ENCODE assay signal across 24 mouse cellular contexts in the genomic region with DNA sequence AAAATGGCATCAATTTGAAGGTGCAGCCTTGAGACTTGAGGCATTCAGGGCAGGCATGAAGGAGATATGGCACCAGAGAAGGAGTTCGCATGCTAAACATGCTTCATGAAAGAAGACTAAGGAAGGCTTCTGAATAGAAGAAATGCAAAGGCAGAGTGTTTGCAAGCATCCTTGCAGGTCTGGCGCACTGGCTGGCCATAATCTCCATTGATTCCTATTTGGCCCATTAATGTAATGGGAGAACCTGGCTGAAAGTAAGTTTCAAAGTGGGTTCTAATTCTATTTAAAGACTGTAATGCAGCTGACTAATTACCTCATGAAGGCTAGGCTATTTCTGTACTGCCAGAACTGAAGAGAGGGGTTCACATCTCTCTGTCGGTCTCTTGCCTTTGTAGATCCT.
"Had no signal": no experiment of that assay in that cellular context is flagged by ENCODE, and none has a peak within 500 bp of the region (broad histone marks: within the 10 kb centered on the region; RNA-seq: fewer than 3 reads in every experiment).

No protein-coding gene starts in this region.

- H3K4me2 ChIP-seq: limb, embryonic 13.5 days; liver, embryonic 12.5 days; liver, embryonic 15.5 days; lung, embryonic 15.5 days; midbrain, embryonic 13.5 days; neural tube, embryonic 13.5 days; stomach, embryonic 15.5 days had no signal

- DNase-seq: kidney, postnatal 25 days; layer of hippocampus, adult 9-11 months; liver; lung, adult 18-20 months; lung, postnatal 10 days; lung, postnatal 36 days; retina, postnatal 1 day; right cerebral cortex, postnatal 25 days; spleen, adult 18-20 months; thymus, postnatal 25 days had no signal

- H3K4me3 ChIP-seq: layer of hippocampus, adult 2 months; limb, embryonic 10.5 days; limb, embryonic 13.5 days; liver, embryonic 12.5 days; liver, embryonic 15.5 days; lung, embryonic 15.5 days; megakaryocyte, embryonic 14.5 days; midbrain, embryonic 10.5 days; midbrain, embryonic 13.5 days; myocyte; neural tube, embryonic 13.5 days; stomach, embryonic 15.5 days had no signal

- H3K9ac ChIP-seq: limb, embryonic 13.5 days; liver, embryonic 12.5 days; liver, embryonic 15.5 days; lung, embryonic 15.5 days; midbrain, embryonic 13.5 days; neural tube, embryonic 13.5 days; stomach, embryonic 15.5 days had no signal

- H3K27me3 ChIP-seq: limb, embryonic 13.5 days; liver, embryonic 12.5 days; liver, embryonic 15.5 days; lung, embryonic 15.5 days; megakaryocyte, embryonic 14.5 days; midbrain, embryonic 13.5 days; neural tube, embryonic 13.5 days; stomach, embryonic 15.5 days had no signal

- H3K27ac ChIP-seq: kidney, postnatal 0 days; layer of hippocampus, adult 2 months; limb, embryonic 10.5 days; limb, embryonic 13.5 days; liver, embryonic 12.5 days; liver, embryonic 15.5 days; lung, embryonic 15.5 days; midbrain, embryonic 10.5 days; midbrain, embryonic 13.5 days; neural tube, embryonic 13.5 days; stomach, embryonic 15.5 days had no signal

- H3K36me3 ChIP-seq: limb, embryonic 10.5 days; limb, embryonic 13.5 days; liver, embryonic 12.5 days; liver, embryonic 15.5 days; lung, embryonic 15.5 days; midbrain, embryonic 10.5 days; midbrain, embryonic 13.5 days; neural tube, embryonic 13.5 days; stomach, embryonic 15.5 days had no signal

- ATAC-seq: liver, embryonic 12.5 days; midbrain, embryonic 13.5 days; midbrain, embryonic 16.5 days had no signal

- H3K9me3 ChIP-seq: limb, embryonic 10.5 days; limb, embryonic 13.5 days; liver, embryonic 12.5 days; liver, embryonic 15.5 days; lung, embryonic 15.5 days; megakaryocyte, embryonic 14.5 days; midbrain, embryonic 10.5 days; midbrain, embryonic 13.5 days; neural tube, embryonic 13.5 days; stomach, embryonic 15.5 days had no signal

- H3K4me1 ChIP-seq: limb, embryonic 10.5 days; limb, embryonic 13.5 days; liver, embryonic 12.5 days; liver, embryonic 15.5 days; lung, embryonic 15.5 days; megakaryocyte, embryonic 14.5 days; midbrain, embryonic 10.5 days; neural tube, embryonic 13.5 days; stomach, embryonic 15.5 days had no signal
